9 mouse cellular contexts compared by ENCODE assay signal in the genomic region with DNA sequence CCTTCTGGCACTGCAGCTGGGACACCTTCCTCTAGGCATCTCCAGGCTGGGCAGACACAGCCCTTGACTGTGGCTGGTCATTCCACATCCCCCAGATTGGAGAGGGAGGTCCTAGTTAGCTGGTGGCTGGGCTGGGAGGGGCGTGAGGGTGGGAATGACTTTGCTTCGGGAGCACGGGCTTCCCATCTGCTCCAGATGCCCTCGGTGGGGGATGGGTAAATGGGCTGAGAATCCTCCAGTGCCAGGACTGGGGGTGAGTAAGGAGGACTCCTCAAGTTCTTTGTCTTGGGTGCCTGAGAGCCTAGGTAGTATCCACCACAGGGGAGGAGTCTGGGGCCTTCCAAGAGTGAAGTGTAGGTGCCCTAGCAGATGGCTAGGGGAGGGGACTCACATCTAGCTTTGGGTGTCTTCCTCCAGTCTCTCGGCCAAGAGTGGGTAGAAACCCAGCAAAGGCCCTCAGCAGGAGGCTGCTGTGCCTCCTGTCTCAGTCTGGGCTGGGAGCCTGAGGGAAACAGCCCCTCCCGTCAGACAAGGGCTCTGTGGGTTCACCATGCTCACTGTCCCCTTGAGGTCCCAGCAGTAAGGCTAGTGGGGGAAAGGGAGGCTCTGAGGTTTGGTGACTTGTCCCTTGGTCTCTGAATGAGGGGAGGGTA. TPM values are rescaled to one million over a fixed set of nuclear protein-coding genes. Genes with fewer than 3 reads are reported as not detected.
A peak's percentile ranks its signal among the peaks of the same experiment; 100 is the strongest.
DNase-seq lines count a peak whose midpoint lies in the region; ATAC-seq and TF ChIP-seq lines count a peak whose summit lies in the region.
"Had no signal": no experiment of that assay in that cellular context is flagged by ENCODE, and none has a peak within 500 bp of the region (broad histone marks: within the 10 kb centered on the region; RNA-seq: fewer than 3 reads in every experiment).

No protein-coding gene starts in this region.

- peak overlapping the region; percentile 28; the same call in 1 of the 2 replicates for H3K27ac ChIP-seq in gastrocnemius, adult 2 months
- H3K27ac ChIP-seq in stomach, embryonic 14.5 days (ENCODE audit: low read length) = peak overlapping the region; percentile 21; the same call in 1 of the 2 replicates
- H3K27ac ChIP-seq in stomach, postnatal 0 days (replicated peaks) = no peak overlapping the region
- no peak overlapping the region; the same call in 1 of the 2 replicates for H3K27ac ChIP-seq in limb, embryonic 11.5 days (replicated peaks; ENCODE audit: low read depth, low read length)

- 0 out of 2 replicates have a peak overlapping the region, but pooled peaks have one; percentile 8 for H3K4me2 ChIP-seq in stomach, embryonic 14.5 days (replicated peaks; ENCODE audit: low read depth, low read length)
- H3K4me2 ChIP-seq in stomach, postnatal 0 days (replicated peaks; ENCODE audit: low read depth) = no peak overlapping the region
- H3K4me2 ChIP-seq in limb, embryonic 11.5 days (ENCODE audit: low read depth, severe bottlenecking) = peak overlapping the region; percentile 3; the same call in 1 of the 2 replicates

- TF ChIP-seq CTCF in gastrocnemius, adult 2 months (IDR thresholded peaks at IDR 0.05) = no peak
- TF ChIP-seq CTCF in stomach, postnatal 0 days (IDR thresholded peaks at IDR 0.05; ENCODE audit: low read depth) = no peak

- intact Hi-C loops in gastrocnemius, adult 2 months (cut with DNase I) = no loop called here
- intact Hi-C loops in gastrocnemius, postnatal 36 days (cut with DNase I) = no loop called here

- DNase-seq in gastrocnemius, adult 2 months = no peak
- no peak for DNase-seq in gastrocnemius, postnatal 36 days
- DNase-seq in stomach, postnatal 0 days (ENCODE audit: low spot score) = no peak
- DNase-seq in limb, embryonic 11.5 days (ENCODE audit: low spot score) = no peak
- DNase-seq in yolk sac, embryonic 10.5 days (ENCODE audit: low spot score) = no peak
- no peak for DNase-seq in thymus, postnatal 36 days
- DNase-seq in frontal cortex, postnatal 36 days (ENCODE audit: low spot score in 2 of 2) = no peak
- DNase-seq: adrenal gland, postnatal 10 days had no signal

- H3K36me3 ChIP-seq in stomach, embryonic 14.5 days (ENCODE audit: control insufficient read depth, insufficient read depth, low read length) = no peaks in the 10 kb centered on the region
- no peaks in the 10 kb centered on the region for H3K36me3 ChIP-seq in stomach, postnatal 0 days (ENCODE audit: control insufficient read depth, insufficient read depth, low read length)
- no peaks in the 10 kb centered on the region for H3K36me3 ChIP-seq in limb, embryonic 11.5 days (ENCODE audit: control insufficient read depth, insufficient read depth, low read length)

- WGBS in stomach, embryonic 14.5 days = 24% methylated on average over 6 of the region's 6 CpGs
- 42% methylated on average over 6 of the region's 6 CpGs for WGBS in stomach, postnatal 0 days
- WGBS in limb, embryonic 11.5 days = 15% methylated on average over 6 of the region's 6 CpGs

- no peak overlapping the region; the same call in 1 of the 2 replicates for H3K9ac ChIP-seq in stomach, embryonic 14.5 days (replicated peaks; ENCODE audit: low read depth, low read length)
- H3K9ac ChIP-seq in stomach, postnatal 0 days (ENCODE audit: low read length) = no peak overlapping the region
- peak overlapping the region; percentile 23; the same call in 1 of the 2 replicates for H3K9ac ChIP-seq in limb, embryonic 11.5 days (ENCODE audit: low read length)

- ATAC-seq in stomach, embryonic 14.5 days (ENCODE audit: insufficient number of reproducible peaks, insufficient read depth, low FRiP score, low read depth) = no peak
- no peak for ATAC-seq in stomach, postnatal 0 days (ENCODE audit: low FRiP score, low TSS enrichment)
- no peak for ATAC-seq in limb, embryonic 11.5 days (ENCODE audit: insufficient number of reproducible peaks, low FRiP score, low TSS enrichment, low read depth)

- H3K27me3 ChIP-seq in stomach, embryonic 14.5 days (ENCODE audit: control insufficient read depth, insufficient read depth, low read length) = no peaks in the 10 kb centered on the region
- H3K27me3 ChIP-seq in stomach, postnatal 0 days (ENCODE audit: control insufficient read depth, insufficient read depth, low read length) = no peaks in the 10 kb centered on the region
- H3K27me3 ChIP-seq in limb, embryonic 11.5 days (ENCODE audit: control insufficient read depth, insufficient read depth, low read length) = no peaks in the 10 kb centered on the region

- no peaks in the 10 kb centered on the region for H3K9me3 ChIP-seq in stomach, embryonic 14.5 days (ENCODE audit: control insufficient read depth, low read depth, low read length)
- H3K9me3 ChIP-seq in stomach, postnatal 0 days (ENCODE audit: control insufficient read depth, low read length) = no peaks in the 10 kb centered on the region
- H3K9me3 ChIP-seq in limb, embryonic 11.5 days (ENCODE audit: control insufficient read depth, low read length) = no peaks in the 10 kb centered on the region

- H3K4me3 ChIP-seq in gastrocnemius, adult 2 months = no peak overlapping the region
- no peak overlapping the region for H3K4me3 ChIP-seq in stomach, embryonic 14.5 days (ENCODE audit: low read depth, low read length)
- no peak overlapping the region for H3K4me3 ChIP-seq in stomach, postnatal 0 days (ENCODE audit: low read depth, low read length)
- H3K4me3 ChIP-seq in limb, embryonic 11.5 days (ENCODE audit: low read depth, low read length) = no peak overlapping the region

- no peak for TF ChIP-seq EP300 in stomach, postnatal 0 days (optimal IDR thresholded peaks at IDR 0.05)

- H3K4me1 ChIP-seq in stomach, embryonic 14.5 days (ENCODE audit: control insufficient read depth, insufficient read depth, low read length) = peaks cover 80% of the 10 kb centered on the region
- 0 out of 2 replicates have a peak, but pooled peaks cover 13% of the 10 kb centered on the region for H3K4me1 ChIP-seq in stomach, postnatal 0 days (replicated peaks; ENCODE audit: control insufficient read depth, insufficient read depth)
- H3K4me1 ChIP-seq in limb, embryonic 11.5 days (ENCODE audit: control insufficient read depth, insufficient read depth, low read length) = peaks cover 79% of the 10 kb centered on the region

RNA-seq across cellular contexts. Expression of a gene that starts 4.5 kb away (rescaled TPM):
- 1 to 10 TPM; 5.2 to 6.9 TPM for total RNA-seq in gastrocnemius, adult 2 months (2021)
- 1 to 10 TPM; 5.9 to 7.0 TPM for total RNA-seq in gastrocnemius, postnatal 36 days (2021)
- 31.0 and 34.7 TPM in 2 replicates for polyA plus RNA-seq in stomach, embryonic 14.5 days (2014; fragmentation: Nextera tagmentation; extraction: Ambion mirVana)
- 11.6 and 11.7 TPM in 2 replicates for polyA plus RNA-seq in stomach, postnatal 0 days (2015; fragmentation: Nextera tagmentation; extraction: Ambion mirVana)
- 26.2 and 27.4 TPM in 2 replicates for polyA plus RNA-seq in limb, embryonic 11.5 days (2014; fragmentation: Nextera tagmentation; extraction: Ambion mirVana)

RNA-seq across cellular contexts. Expression of a gene that starts 25.8 kb away (rescaled TPM):
- total RNA-seq in gastrocnemius, adult 2 months (2021) = 100 to 1,000 TPM in 1 of 2 experiments, 10 to 100 TPM in 1; 97.4 to 112 TPM
- total RNA-seq in gastrocnemius, postnatal 36 days (2021) = 10 to 100 TPM; 87.0 to 91.6 TPM
- polyA plus RNA-seq in stomach, embryonic 14.5 days (2014; fragmentation: Nextera tagmentation; extraction: Ambion mirVana) = 84.7 and 85.5 TPM in 2 replicates
- 65.4 and 71.9 TPM in 2 replicates for polyA plus RNA-seq in stomach, postnatal 0 days (2015; fragmentation: Nextera tagmentation; extraction: Ambion mirVana)
- 107 and 115 TPM in 2 replicates for polyA plus RNA-seq in limb, embryonic 11.5 days (2014; fragmentation: Nextera tagmentation; extraction: Ambion mirVana)

RNA-seq across cellular contexts. Expression of a gene that starts 39.4 kb away (rescaled TPM):
- total RNA-seq in gastrocnemius, adult 2 months (2021) = 1 to 10 TPM; 3.0 to 5.1 TPM
- 1 to 10 TPM; 2.6 to 4.1 TPM for total RNA-seq in gastrocnemius, postnatal 36 days (2021)
- 24.9 and 25.7 TPM in 2 replicates for polyA plus RNA-seq in stomach, embryonic 14.5 days (2014; fragmentation: Nextera tagmentation; extraction: Ambion mirVana)
- 8.9 and 10.6 TPM in 2 replicates for polyA plus RNA-seq in stomach, postnatal 0 days (2015; fragmentation: Nextera tagmentation; extraction: Ambion mirVana)
- 34.7 and 35.3 TPM in 2 replicates for polyA plus RNA-seq in limb, embryonic 11.5 days (2014; fragmentation: Nextera tagmentation; extraction: Ambion mirVana)

RNA-seq across cellular contexts. Expression of a gene that starts 40.7 kb away (rescaled TPM):
- total RNA-seq in gastrocnemius, adult 2 months (2021) = 1 to 10 TPM; 4.8 to 6.0 TPM
- 1 to 10 TPM; 3.8 to 4.0 TPM for total RNA-seq in gastrocnemius, postnatal 36 days (2021)
- 17.5 and 20.4 TPM in 2 replicates for polyA plus RNA-seq in stomach, embryonic 14.5 days (2014; fragmentation: Nextera tagmentation; extraction: Ambion mirVana)
- 8.8 and 9.6 TPM in 2 replicates for polyA plus RNA-seq in stomach, postnatal 0 days (2015; fragmentation: Nextera tagmentation; extraction: Ambion mirVana)
- 20.2 and 22.3 TPM in 2 replicates for polyA plus RNA-seq in limb, embryonic 11.5 days (2014; fragmentation: Nextera tagmentation; extraction: Ambion mirVana)

RNA-seq across cellular contexts. Expression of a gene that starts 40.8 kb away (rescaled TPM):
- total RNA-seq in gastrocnemius, adult 2 months (2021) = 100 to 1,000 TPM in 1 of 2 experiments, 10 to 100 TPM in 1; 86.4 to 110 TPM
- total RNA-seq in gastrocnemius, postnatal 36 days (2021) = 10 to 100 TPM; 90.1 TPM
- 57.8 and 61.6 TPM in 2 replicates for polyA plus RNA-seq in stomach, embryonic 14.5 days (2014; fragmentation: Nextera tagmentation; extraction: Ambion mirVana)
- polyA plus RNA-seq in stomach, postnatal 0 days (2015; fragmentation: Nextera tagmentation; extraction: Ambion mirVana) = 47.0 and 49.2 TPM in 2 replicates
- 56.5 and 59.1 TPM in 2 replicates for polyA plus RNA-seq in limb, embryonic 11.5 days (2014; fragmentation: Nextera tagmentation; extraction: Ambion mirVana)

Comparison
In these comparisons a context has a peak if more than half of its experiments do, and no peak if none do; other contexts are left out.
1. H3K27ac ChIP-seq: peak in gastrocnemius, adult 2 months (single experiment) and stomach, embryonic 14.5 days (single experiment); none in stomach, postnatal 0 days (single experiment) and limb, embryonic 11.5 days (single experiment).